Mouse (Mus musculus) heart, postnatal 36 days (tissue): Measurements from ENCODE around the gene Hist1h3g. TPM values are rescaled to one million over a fixed set of nuclear protein-coding genes. Genes with fewer than 3 reads are reported as not detected.
"Not testable (repeated sequence)": the region's sequence is repeated elsewhere in the genome, so short reads cannot be mapped to it uniquely, and the experiment has no call there.

Experiments used
- DNase-seq, 2 experiments: peaks; one replicate each; pipeline ENCODE4 v3.0.0; 2021 to 2022
- intact Hi-C: fragments of 180-260 bp; cut with DNase I; formaldehyde crosslinking; loops from one replicate; pipeline ENCODE4 v1.15.1; 2025
- total RNA-seq, 2 experiments: library from RNA; stranded (reverse); gene quantifications; 2 replicates each; pipeline ENCODE4 v1.2.3; 2021

Hist1h3g gene
- total RNA-seq, 2 experiments from 2014 or later, result 2.5 to 4.1 TPM

GRCm38 (mm10) chr13:23530901-23531875 is 4.0 kb upstream of the Hist1h3g start, which contains the start of gene Hist1h4h:
Gene Hist1h4h, plus strand, starts transcription at chr13:23531050.
- intact Hi-C loops, result loop anchor here (1.0 to 5.0 kb wide), 5 partner anchors 12 to 1489 kb away; partner anchors contain the start of genes Hist1h1t, Hist1h2ag, Hist1h2bj and Hist1h4c
- peak; percentile 93 to 96 for DNase-seq

- intact Hi-C loops, result loop anchor here (5.0 kb wide), 4 partner anchors 50 to 1490 kb away; partner anchors contain the start of genes Hist1h1t, Hist1h2ag, Hist1h2bj and Hist1h4c
Measured at GRCm38 (mm10) chr13:23532262-23533075, 2.8 kb upstream of the Hist1h3g start.

GRCm38 (mm10) chr13:23533560-23534367 is 1.5 kb upstream of the Hist1h3g start, which contains the start of gene Hist1h2af:
Gene Hist1h2af, plus strand, starts transcription at chr13:23533906.
- intact Hi-C loops, result loop anchor here (5.0 kb wide), 4 partner anchors 49 to 1491 kb away; partner anchors contain the start of genes Hist1h1t, Hist1h2ag, Hist1h2bj and Hist1h4c
- DNase-seq, result not testable (repeated sequence)

More at GRCm38 (mm10) chr13:23532262-23533075, 2.8 kb upstream of the Hist1h3g start:
- DNase-seq, result no peak

- DNase-seq, result no peak
- intact Hi-C loops, result loop anchor here (5.0 kb wide), 4 partner anchors 48 to 1492 kb away; partner anchors contain the start of genes Hist1h1t, Hist1h2ag, Hist1h2bj and Hist1h4c
Measured at GRCm38 (mm10) chr13:23534368-23535131, 672 bp upstream of the Hist1h3g start.

GRCm38 (mm10) chr13:23536076-23536822 is 1.0 kb downstream of the Hist1h3g start:
- intact Hi-C loops, result no loop called here
- DNase-seq, result no peak

GRCm38 (mm10) chr13:23537006-23537710 is 1.9 kb downstream of the Hist1h3g start:
- intact Hi-C loops, result no loop called here
- DNase-seq, result no peak

GRCm38 (mm10) chr13:23538249-23538648 is 3.0 kb downstream of the Hist1h3g start:
- intact Hi-C loops, result no loop called here
- DNase-seq, result no peak

GRCm38 (mm10) chr13:23539821-23540220 is 4.6 kb downstream of the Hist1h3g start:
- DNase-seq, intact Hi-C loops: not testable (repeated sequence)

GRCm38 (mm10) chr13:23541497-23541896 is 6.3 kb downstream of the Hist1h3g start:
- intact Hi-C loops, result no loop called here
- no peak for DNase-seq

- DNase-seq, intact Hi-C loops: not testable (repeated sequence)
Measured at GRCm38 (mm10) chr13:23542225-23542980, 7.2 kb downstream of the Hist1h3g start.

- peak; percentile 44 to 68 for DNase-seq
- intact Hi-C loops, result not testable (repeated sequence)
Measured at GRCm38 (mm10) chr13:23542999-23543607, 7.9 kb downstream of the Hist1h3g start, which contains the start of gene Hist1h2bh. Gene Hist1h2bh, minus strand, starts transcription at chr13:23543392.

GRCm38 (mm10) chr13:23543965-23544786 is 9.0 kb downstream of the Hist1h3g start, which contains the start of gene Hist1h3f:
Gene Hist1h3f, plus strand, starts transcription at chr13:23544052.
- intact Hi-C loops, result no loop called here
- peak; percentile 65 to 80 for DNase-seq

- intact Hi-C loops, DNase-seq: not testable (repeated sequence)
Measured at GRCm38 (mm10) chr13:23544787-23545120, 9.5 kb downstream of the Hist1h3g start.

GRCm38 (mm10) chr13:23546694-23547093 is 11.5 kb downstream of the Hist1h3g start:
- DNase-seq, result no peak
- intact Hi-C loops, result no loop called here

- intact Hi-C loops, result loop anchor here (2.0 kb wide), 1 partner anchor 18 kb away; no protein-coding TSS in a partner anchor
- no peak for DNase-seq
Measured at GRCm38 (mm10) chr13:23550761-23551145, 15.5 kb downstream of the Hist1h3g start.
